Mouse (Mus musculus) midbrain, postnatal 0 days (tissue): Measurements from ENCODE around the gene Cryab. TPM values are rescaled to one million over a fixed set of nuclear protein-coding genes. Genes with fewer than 3 reads are reported as not detected.
A peak's percentile ranks its signal among the peaks of the same experiment; 100 is the strongest.

Experiments
- ATAC-seq: fragments of 200-750 bp; cut with Nextera tagmentation; 2 replicates; pipeline ENCODE4 v1.8.0; 2017; ENCODE audit warnings: moderate number of reproducible peaks, mild to moderate bottlenecking, moderate TSS enrichment, moderate library complexity; ENCODE audit not compliant: low FRiP score
- DNase-seq: peaks from one replicate; pipeline ENCODE4 v3.0.0-alpha.2; 2015; ENCODE audit warnings: low spot score
- H3K27ac ChIP-seq: fragments of 300-500 bp; sonication (generic); 2 replicates; pipeline ENCODE4 v1.5.1; 2014; ENCODE audit warnings: low read depth, mild to moderate bottlenecking, low read length, mixed read lengths
- H3K27me3 ChIP-seq: fragments of 300-500 bp; sonication (generic); 2 replicates; pipeline ENCODE4 v1.6.1; 2014; ENCODE audit warnings: low read length, control low read depth, mixed read lengths; ENCODE audit not compliant: insufficient read depth
- H3K36me3 ChIP-seq: fragments of 300-500 bp; sonication (generic); 2 replicates; pipeline ENCODE4 v1.6.1; 2014; ENCODE audit warnings: low read length, control low read depth, mixed read lengths; ENCODE audit not compliant: insufficient read depth
- H3K4me1 ChIP-seq: fragments of 300-500 bp; sonication (generic); 2 replicates; pipeline ENCODE4 v1.6.1; 2014; ENCODE audit warnings: mild to moderate bottlenecking, control low read depth, antibody characterized with exemption, low read length, mixed read lengths; ENCODE audit not compliant: insufficient read depth
- H3K4me2 ChIP-seq: fragments of 300-500 bp; sonication (generic); 2 replicates; pipeline ENCODE4 v1.6.1; 2014; ENCODE audit warnings: low read depth, mild to moderate bottlenecking, low read length, mixed read lengths; ENCODE audit not compliant: poor library complexity, severe bottlenecking
- H3K4me3 ChIP-seq: fragments of 300-500 bp; sonication (generic); 2 replicates; pipeline ENCODE4 v1.5.1; 2014; ENCODE audit warnings: low read depth, mild to moderate bottlenecking, low read length, moderate library complexity
- H3K9ac ChIP-seq: fragments of 300-500 bp; sonication (generic); replicated peaks from 2 replicates; pipeline ENCODE4 v1.6.1; 2014; ENCODE audit warnings: mild to moderate bottlenecking, low read length, moderate library complexity, mixed read lengths; ENCODE audit not compliant: poor library complexity, severe bottlenecking
- H3K9me3 ChIP-seq: fragments of 300-500 bp; sonication (generic); 2 replicates; pipeline ENCODE4 v1.6.1; 2016; ENCODE audit warnings: low read length, control low read depth
- CTCF ChIP-seq: IDR thresholded peaks from 2 replicates; pipeline ENCODE4 v1.5.1; 2016; ENCODE audit warnings: antibody characterized with exemption, mild to moderate bottlenecking
- WGBS: fragments of 180-500 bp; shearing (Covaris S2); extraction: QIAGEN DNeasy Blood & Tissue Kit; methylation state at CpG from one replicate; pipeline ENCODE4 v1.1.7; 2014; 5-methylcytosine and 5-hydroxymethylcytosine counted together
- polyA plus RNA-seq: library from polyadenylated mRNA; unstranded; fragments of >200 nt; fragmentation: Nextera tagmentation; extraction: Ambion mirVana; gene quantifications from 2 replicates; pipeline ENCODE4 v1.2.1, GENCODE M21; 2015
- total RNA-seq: library from RNA; depleted of rRNA; stranded (reverse); fragments of >200 nt; gene quantifications from 2 replicates; pipeline ENCODE4 v1.2.3, GENCODE M21; 2014

Gene Cryab
- total and polyA plus RNA-seq, 2 experiments from 2014 or later = 6.2 to 19.7 TPM

GRCm38 (mm10) chr9:50734989-50735388 lies 16.1 kb upstream of the Cryab start:
- H3K36me3 ChIP-seq = no peaks in the 10 kb centered on the region
- DNase-seq (peak; percentile 80), ATAC-seq (no peak)
- H3K4me2 ChIP-seq = no peak overlapping the region
- no peak overlapping the region for H3K27ac ChIP-seq
- peak; percentile 85 for TF ChIP-seq CTCF
- H3K9me3 ChIP-seq = no peaks in the 10 kb centered on the region
- H3K4me1 ChIP-seq = no peaks in the 10 kb centered on the region
- 2% methylated on average over 9 of the region's 9 CpGs for WGBS
- no peak overlapping the region for H3K9ac ChIP-seq
- no peaks in the 10 kb centered on the region for H3K27me3 ChIP-seq
- H3K4me3 ChIP-seq = no peak overlapping the region

- no peak within 1 kb of the TSS for H3K27ac ChIP-seq
- H3K4me1 ChIP-seq = no peaks in the 10 kb centered on the region
- H3K36me3 ChIP-seq = no peaks in the 10 kb centered on the region
- no peak within 1 kb of the TSS for H3K9ac ChIP-seq
- H3K9me3 ChIP-seq = no peaks in the 10 kb centered on the region
- peak within 1 kb of the TSS; percentile 40 for H3K4me3 ChIP-seq
- H3K27me3 ChIP-seq = no peaks in the 10 kb centered on the region
- WGBS = 13% methylated on average over 36 of the region's 36 CpGs
- ATAC-seq = peak; percentile 95
- peak; percentile 93 for DNase-seq
- peak within 1 kb of the TSS; percentile 62 for H3K4me2 ChIP-seq
- no peak for TF ChIP-seq CTCF
Observed at GRCm38 (mm10) chr9:50738914-50739870, 11.9 kb upstream of the Cryab start, which contains the start of gene Dixdc1. Gene Dixdc1 (minus strand): TSS chr9:50739517.

- no peaks in the 10 kb centered on the region for H3K36me3 ChIP-seq
- no peak overlapping the region for H3K4me2 ChIP-seq
- no peaks in the 10 kb centered on the region for H3K9me3 ChIP-seq
- H3K4me3 ChIP-seq = no peak overlapping the region
- 86% methylated on average over 14 of the region's 14 CpGs for WGBS
- H3K4me1 ChIP-seq = no peaks in the 10 kb centered on the region
- no peaks in the 10 kb centered on the region for H3K27me3 ChIP-seq
- ATAC-seq (no peak), DNase-seq (no peak)
- TF ChIP-seq CTCF = no peak
- no peak overlapping the region for H3K27ac ChIP-seq
- no peak overlapping the region for H3K9ac ChIP-seq
Observed at GRCm38 (mm10) chr9:50740867-50741784, 10.0 kb upstream of the Cryab start.

GRCm38 (mm10) chr9:50742261-50742660 lies 8.9 kb upstream of the Cryab start:
- H3K27me3 ChIP-seq = no peaks in the 10 kb centered on the region
- no peaks in the 10 kb centered on the region for H3K4me1 ChIP-seq
- no peak for ATAC-seq
- H3K9ac ChIP-seq = no peak overlapping the region
- H3K36me3 ChIP-seq = no peaks in the 10 kb centered on the region
- WGBS = 92% methylated on average over 3 of the region's 3 CpGs
- no peak for DNase-seq
- no peak overlapping the region for H3K27ac ChIP-seq
- no peaks in the 10 kb centered on the region for H3K9me3 ChIP-seq
- no peak overlapping the region for H3K4me3 ChIP-seq
- no peak overlapping the region for H3K4me2 ChIP-seq
- TF ChIP-seq CTCF = no peak

- no peak overlapping the region for H3K27ac ChIP-seq
Observed at GRCm38 (mm10) chr9:50742744-50743143, 8.4 kb upstream of the Cryab start.

More at GRCm38 (mm10) chr9:50742744-50743143, 8.4 kb upstream of the Cryab start:
- H3K27me3 ChIP-seq = no peaks in the 10 kb centered on the region
- TF ChIP-seq CTCF = no peak
- no peak overlapping the region for H3K4me3 ChIP-seq
- H3K9me3 ChIP-seq = no peaks in the 10 kb centered on the region
- H3K36me3 ChIP-seq = no peaks in the 10 kb centered on the region
- no peaks in the 10 kb centered on the region for H3K4me1 ChIP-seq
- DNase-seq (no peak), ATAC-seq (no peak)
- WGBS = 66% methylated on average over 2 of the region's 2 CpGs
- no peak overlapping the region for H3K9ac ChIP-seq
- no peak overlapping the region for H3K4me2 ChIP-seq
